Mouse (Mus musculus): ENCODE measurements around the gene Usp44. TPM values are rescaled to one million over a fixed set of nuclear protein-coding genes. Genes with fewer than 3 reads are reported as not detected.
"Not testable (repeated sequence)": the region's sequence is repeated elsewhere in the genome, so short reads cannot be mapped to it uniquely, and the experiment has no call there.

Gene Usp44
- not detected in 2 replicates for polyA plus RNA-seq (2012; ENCODE audit: insufficient read depth, insufficient read length, low replicate concordance, missing spikeins)

DNA sequence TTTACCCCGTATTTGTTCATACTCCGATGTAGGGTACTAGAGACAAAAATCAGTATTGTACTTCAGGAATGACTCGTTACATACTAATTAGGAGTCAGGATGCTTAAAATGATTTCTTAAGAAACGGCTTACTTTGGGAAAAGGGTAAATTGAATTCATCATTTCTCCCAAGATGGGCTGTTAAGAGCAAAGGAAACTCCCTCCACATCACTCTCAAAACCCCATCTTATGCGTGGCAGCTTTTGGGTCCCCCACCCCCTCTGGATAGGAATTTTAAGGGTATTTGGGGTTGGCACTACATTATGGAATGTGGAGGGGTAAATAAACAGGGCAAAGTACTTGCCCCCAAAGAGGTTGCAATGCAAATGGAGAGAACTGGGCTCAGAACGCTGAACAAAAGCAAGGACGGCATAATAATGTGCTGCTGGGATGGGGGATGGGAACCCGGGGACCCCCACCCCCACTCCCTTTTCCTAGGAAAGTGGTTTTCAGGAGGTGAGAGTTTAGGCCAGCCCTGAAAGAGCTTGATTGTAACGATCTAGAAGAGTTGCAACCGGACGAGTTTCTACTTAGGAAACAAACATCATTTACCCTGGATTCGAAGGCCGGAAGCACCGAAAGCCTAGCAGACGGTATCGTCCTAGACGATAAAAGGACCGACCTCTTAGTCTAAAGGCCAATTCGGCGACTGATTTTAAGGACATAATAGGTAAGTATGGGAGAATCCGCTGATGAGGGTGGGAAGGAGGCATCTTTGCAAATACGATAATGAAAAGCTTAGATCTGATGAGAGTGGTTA is at the start of gene Usp44:
Gene Usp44 (plus strand): TSS at position 625 of the 799 bp plus-strand sequence.
- Histone ChIP-seq H3K4me1 (ENCODE audit: control insufficient read depth, insufficient read depth, low read length) (peaks cover 11% of the 10 kb centered on the region), H3K27ac (ENCODE audit: insufficient read depth, low read depth, low read length) (no peak within 1 kb of the TSS), H3K4me3 (ENCODE audit: insufficient read depth, low read depth, low read length) (no peak within 1 kb of the TSS)
- no peak for TF ChIP-seq POLR2A (IDR thresholded peaks at IDR 0.05; ENCODE audit: insufficient read depth, low read depth, low read length)
- no peak for TF ChIP-seq CTCF (IDR thresholded peaks at IDR 0.05; ENCODE audit: insufficient read depth, low read depth, low read length)
- 49% methylated on average over 22 of the region's 22 CpGs for WGBS

DNA sequence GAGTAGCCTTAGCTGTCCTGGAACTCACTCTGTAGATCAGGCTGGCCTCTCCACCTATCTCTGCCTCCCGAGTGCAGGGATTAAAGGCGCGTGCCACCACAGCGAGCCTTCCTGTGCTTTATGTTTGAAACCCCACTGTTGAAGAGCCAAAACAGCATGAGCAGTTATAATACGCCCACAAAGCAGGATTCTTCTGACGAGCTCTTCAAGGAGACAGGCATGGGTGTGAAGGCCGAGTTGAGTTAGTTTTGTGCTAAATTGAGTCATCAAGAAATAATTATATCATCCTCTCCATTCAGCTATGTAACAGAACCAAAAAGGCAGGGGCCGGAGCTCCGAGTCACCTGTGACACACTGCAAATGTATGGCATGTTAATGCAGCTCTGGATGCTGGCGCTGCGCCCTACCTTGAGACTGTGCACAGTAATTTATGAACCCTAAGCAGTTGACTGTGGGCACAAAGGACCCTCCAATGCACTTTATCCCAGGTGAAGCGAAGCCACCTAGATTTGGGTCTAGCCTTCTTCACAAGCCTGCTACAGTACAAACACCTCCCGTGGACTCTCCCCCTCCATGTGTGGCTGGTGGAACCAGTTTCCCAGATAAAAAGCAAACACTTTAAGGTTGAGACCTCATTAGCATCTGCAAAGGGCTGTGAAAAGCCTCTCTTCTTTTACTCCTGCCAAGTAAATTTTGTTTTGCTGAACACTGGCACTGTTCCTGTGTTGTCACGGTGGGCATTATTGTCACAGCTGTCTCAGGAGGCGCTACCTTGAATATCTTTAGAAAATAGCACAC is 47.9 kb upstream of the Usp44 start:
- Histone ChIP-seq H3K4me3 (ENCODE audit: insufficient read depth, low read depth, low read length) (no peak overlapping the region), H3K4me1 (ENCODE audit: control insufficient read depth, insufficient read depth, low read length) (peaks cover 3% of the 10 kb centered on the region; the same call in 1 of the 2 replicates), H3K27ac (ENCODE audit: insufficient read depth, low read depth, low read length) (no peak overlapping the region)
- 53% methylated on average over 15 of the region's 15 CpGs for WGBS
- TF ChIP-seq CTCF (IDR thresholded peaks at IDR 0.05; ENCODE audit: insufficient read depth, low read depth, low read length) (no peak), POLR2A (IDR thresholded peaks at IDR 0.05; ENCODE audit: insufficient read depth, low read depth, low read length) (no peak)

DNA sequence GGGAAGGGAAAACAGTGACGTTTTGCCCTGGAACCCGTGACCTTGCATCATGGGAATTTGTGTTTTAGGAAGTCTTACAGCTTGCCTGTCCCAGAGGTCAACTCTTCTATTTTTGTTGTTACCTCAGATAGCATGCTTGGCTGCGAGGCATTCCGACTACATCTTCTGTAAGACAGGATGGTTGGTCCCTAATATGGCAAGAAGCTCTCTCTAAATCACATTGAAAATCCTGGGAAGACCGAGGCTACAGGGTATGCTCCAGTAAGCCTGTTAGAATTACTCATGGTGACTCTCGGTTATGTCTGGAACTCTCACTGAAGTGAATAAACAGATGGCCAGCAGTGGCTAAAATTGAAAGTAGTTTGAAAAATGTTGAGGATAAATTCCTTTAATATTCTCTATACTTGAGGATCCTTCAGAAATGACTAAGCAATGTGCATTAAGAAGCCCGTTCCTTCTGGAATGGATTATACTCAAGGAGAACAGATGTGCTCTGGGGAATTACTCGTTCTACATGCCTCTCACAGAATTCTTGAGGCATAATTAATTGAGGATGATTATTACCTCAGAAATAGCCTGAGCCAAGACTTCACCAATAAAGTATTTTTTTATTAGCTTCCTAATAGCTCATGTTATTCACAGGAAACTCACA is 31.5 kb upstream of the Usp44 start:
- TF ChIP-seq CTCF (IDR thresholded peaks at IDR 0.05; ENCODE audit: insufficient read depth, low read depth, low read length) (no peak), POLR2A (IDR thresholded peaks at IDR 0.05; ENCODE audit: insufficient read depth, low read depth, low read length) (no peak)
- no peak overlapping the region for H3K4me3 ChIP-seq (ENCODE audit: insufficient read depth, low read depth, low read length)
- H3K27ac ChIP-seq (ENCODE audit: insufficient read depth, low read depth, low read length) = peak overlapping the region; percentile 78; the same call in 1 of the 2 replicates
- WGBS = 51% methylated on average over 8 of the region's 8 CpGs
- H3K4me1 ChIP-seq (ENCODE audit: control insufficient read depth, insufficient read depth, low read length) = peaks cover 3% of the 10 kb centered on the region; the same call in 1 of the 2 replicates

DNA sequence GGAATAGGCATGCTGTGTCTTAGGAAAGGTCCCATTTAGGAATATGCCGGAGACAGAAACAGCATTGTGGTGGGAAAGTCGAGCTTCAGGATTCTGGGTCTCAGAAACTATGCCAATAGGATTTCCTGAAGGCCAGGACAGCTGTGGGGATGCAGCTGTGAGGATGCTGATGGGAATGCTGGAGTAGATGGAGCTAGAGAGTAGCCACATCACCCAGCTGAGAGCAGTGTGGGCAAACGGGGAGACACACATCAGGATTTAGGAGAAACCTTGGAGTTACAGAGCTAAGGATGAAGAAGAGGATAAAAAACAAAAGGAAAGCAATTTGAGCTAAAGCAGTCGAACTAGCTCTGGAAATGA is 31.0 kb upstream of the Usp44 start:
- Histone ChIP-seq H3K27ac (ENCODE audit: insufficient read depth, low read depth, low read length) (peak overlapping the region; percentile 78), H3K4me1 (ENCODE audit: control insufficient read depth, insufficient read depth, low read length) (peaks cover 3% of the 10 kb centered on the region; the same call in 1 of the 2 replicates), H3K4me3 (ENCODE audit: insufficient read depth, low read depth, low read length) (no peak overlapping the region)
- TF ChIP-seq CTCF (IDR thresholded peaks at IDR 0.05; ENCODE audit: insufficient read depth, low read depth, low read length) (no peak), POLR2A (IDR thresholded peaks at IDR 0.05; ENCODE audit: insufficient read depth, low read depth, low read length) (no peak)
- 37% methylated on average over 4 of the region's 4 CpGs for WGBS

DNA sequence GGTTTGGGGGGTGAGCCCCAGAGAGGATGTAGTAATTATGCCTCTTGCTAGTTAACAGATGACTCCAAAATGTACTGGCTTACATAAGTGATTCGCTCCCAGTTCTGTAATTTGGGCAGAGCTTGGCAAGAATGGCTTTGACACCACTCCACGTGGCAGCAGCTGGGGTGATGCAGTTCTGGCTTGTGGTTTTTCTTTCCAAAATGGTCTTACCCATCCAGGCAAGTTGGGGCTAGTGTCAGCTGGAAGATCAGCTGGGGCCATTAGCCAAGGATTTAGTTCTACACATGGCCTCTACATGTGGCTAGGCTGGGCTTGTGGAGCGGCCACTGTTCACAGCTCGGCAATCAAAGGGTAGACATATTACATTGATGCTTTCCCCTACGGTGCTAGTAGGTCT is 30.5 kb upstream of the Usp44 start:
- TF ChIP-seq CTCF (IDR thresholded peaks at IDR 0.05; ENCODE audit: insufficient read depth, low read depth, low read length) (no peak), POLR2A (IDR thresholded peaks at IDR 0.05; ENCODE audit: insufficient read depth, low read depth, low read length) (no peak)
- WGBS = 57% methylated on average over 5 of the region's 5 CpGs

DNA sequence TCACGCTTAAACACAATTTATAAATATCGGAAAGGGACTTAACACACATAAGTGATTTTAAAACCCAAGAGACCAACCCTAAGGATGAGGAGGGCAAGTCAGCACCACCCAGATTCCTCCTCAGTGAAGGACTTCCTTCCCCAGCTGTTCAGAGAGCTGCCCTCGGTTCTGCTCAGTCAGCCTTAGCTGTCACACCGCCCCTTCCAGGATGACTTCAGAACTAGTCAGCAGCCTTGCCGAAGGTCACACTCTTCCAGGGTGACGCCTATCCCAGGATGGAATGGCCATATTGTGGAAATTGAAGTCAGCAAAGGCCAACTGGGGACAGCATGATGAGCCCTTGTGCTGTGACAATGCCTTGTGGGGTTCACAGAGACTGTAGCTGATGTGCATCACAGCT is 28.2 kb upstream of the Usp44 start:
- H3K4me3 ChIP-seq (ENCODE audit: insufficient read depth, low read depth, low read length) = no peak overlapping the region
- no peak overlapping the region for H3K27ac ChIP-seq (ENCODE audit: insufficient read depth, low read depth, low read length)
- TF ChIP-seq POLR2A (IDR thresholded peaks at IDR 0.05; ENCODE audit: insufficient read depth, low read depth, low read length) (no peak), CTCF (IDR thresholded peaks at IDR 0.05; ENCODE audit: insufficient read depth, low read depth, low read length) (no peak)
- H3K4me1 ChIP-seq (ENCODE audit: control insufficient read depth, insufficient read depth, low read length) = peaks cover 3% of the 10 kb centered on the region; the same call in 1 of the 2 replicates
- WGBS = 74% methylated on average over 6 of the region's 6 CpGs

More for the DNA sequence above, 30.5 kb upstream of the Usp44 start:
- peaks cover 3% of the 10 kb centered on the region; the same call in 1 of the 2 replicates for H3K4me1 ChIP-seq (ENCODE audit: control insufficient read depth, insufficient read depth, low read length)
- peak overlapping the region; percentile 80 for H3K27ac ChIP-seq (ENCODE audit: insufficient read depth, low read depth, low read length)
- no peak overlapping the region for H3K4me3 ChIP-seq (ENCODE audit: insufficient read depth, low read depth, low read length)

DNA sequence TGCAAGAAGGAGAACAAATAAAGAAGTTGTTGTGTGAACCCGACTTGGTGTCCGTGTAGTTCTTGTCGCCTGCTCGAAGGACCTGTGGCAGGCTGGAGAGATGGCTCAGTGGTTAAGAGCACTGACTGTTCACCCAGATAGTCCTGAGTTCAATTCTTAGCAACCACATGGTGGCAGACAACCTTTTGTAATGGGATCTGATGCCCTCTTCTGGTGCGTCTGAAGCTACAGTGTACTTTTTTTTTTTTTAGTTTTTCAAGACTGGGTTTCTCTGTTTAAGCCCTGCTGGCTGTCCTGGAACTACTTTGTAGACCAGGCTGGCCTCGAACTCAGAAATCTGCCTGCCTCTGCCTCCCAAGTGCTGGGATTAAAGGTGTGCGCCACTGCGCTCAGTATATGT is 21.9 kb upstream of the Usp44 start:
- H3K4me1 ChIP-seq (ENCODE audit: control insufficient read depth, insufficient read depth, low read length); H3K27ac ChIP-seq (ENCODE audit: insufficient read depth, low read depth, low read length); H3K4me3 ChIP-seq (ENCODE audit: insufficient read depth, low read depth, low read length): not testable (repeated sequence)
- WGBS = 97% methylated on average over 8 of the region's 8 CpGs

DNA sequence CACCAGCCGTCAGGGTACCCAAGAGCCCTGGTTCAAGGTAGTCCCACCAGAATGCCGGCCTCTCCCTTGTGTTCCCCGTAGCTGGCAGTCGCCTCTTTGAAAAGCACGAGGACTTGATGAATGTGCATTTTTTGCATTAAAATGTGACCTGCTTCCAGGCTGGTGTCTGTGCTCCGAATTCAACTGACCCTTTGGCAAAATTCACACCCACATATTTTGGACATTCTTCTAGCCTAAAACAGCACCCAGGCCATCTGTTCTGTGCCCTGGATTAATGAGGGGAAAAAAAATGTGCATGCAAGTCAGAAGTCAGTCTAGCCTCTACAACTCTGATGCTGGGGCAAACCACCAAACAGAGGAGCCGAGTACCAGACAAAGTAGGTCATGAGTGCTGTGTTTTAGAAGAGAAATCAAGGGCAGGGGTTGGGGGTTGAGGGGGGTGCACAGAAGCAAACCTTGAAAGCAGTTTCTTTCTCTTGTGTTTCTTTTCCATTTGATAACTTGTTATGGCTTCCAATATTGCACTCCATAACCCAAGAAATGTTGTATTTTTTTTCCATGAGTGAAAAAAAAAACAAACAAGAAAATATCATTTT is 20.7 kb upstream of the Usp44 start:
- Histone ChIP-seq H3K4me3 (ENCODE audit: insufficient read depth, low read depth, low read length) (no peak overlapping the region), H3K4me1 (ENCODE audit: control insufficient read depth, insufficient read depth, low read length) (no peaks in the 10 kb centered on the region), H3K27ac (ENCODE audit: insufficient read depth, low read depth, low read length) (no peak overlapping the region)
- 65% methylated on average over 7 of the region's 7 CpGs for WGBS
- TF ChIP-seq POLR2A (IDR thresholded peaks at IDR 0.05; ENCODE audit: insufficient read depth, low read depth, low read length) (no peak), CTCF (IDR thresholded peaks at IDR 0.05; ENCODE audit: insufficient read depth, low read depth, low read length) (no peak)

Measured in olfactory bulb, adult 2 months (tissue).